Mouse (Mus musculus) heart, postnatal 0 days (tissue): ENCODE results near the gene Slc9a3r2. TPM values are rescaled to one million over a fixed set of nuclear protein-coding genes. Genes with fewer than 3 reads are reported as not detected.

Experiments
- ATAC-seq: fragments of 200-750 bp; cut with Nextera tagmentation; 2 replicates; pipeline ENCODE4 v1.8.0; 2017; ENCODE audit warnings: low read depth, moderate number of reproducible peaks, moderate library complexity; ENCODE audit not compliant: insufficient read depth
- DNase-seq: peaks from one replicate; pipeline ENCODE4 v3.0.0-alpha.2; 2016; ENCODE audit warnings: low spot score
- H3K27ac ChIP-seq: fragments of 300-500 bp; sonication (generic); 2 replicates; pipeline ENCODE4 v1.5.1; 2014; ENCODE audit warnings: low read depth, mild to moderate bottlenecking
- H3K27me3 ChIP-seq: fragments of 300-500 bp; sonication (generic); 2 replicates; pipeline ENCODE4 v1.6.1; 2014; ENCODE audit warnings: low read length, mixed read lengths; ENCODE audit not compliant: control insufficient read depth, insufficient read depth
- H3K36me3 ChIP-seq: fragments of 300-500 bp; sonication (generic); replicated peaks from 2 replicates; pipeline ENCODE4 v1.6.1; 2014; ENCODE audit warnings: low read length, mixed read lengths; ENCODE audit not compliant: control insufficient read depth, insufficient read depth
- H3K4me1 ChIP-seq: fragments of 300-500 bp; sonication (generic); 2 replicates; pipeline ENCODE4 v1.6.1; 2014; ENCODE audit warnings: antibody characterized with exemption; ENCODE audit not compliant: control insufficient read depth, insufficient read depth
- H3K4me2 ChIP-seq: fragments of 300-500 bp; sonication (generic); 2 replicates; pipeline ENCODE4 v1.6.1; 2014; ENCODE audit warnings: low read depth, mild to moderate bottlenecking, low read length, moderate library complexity
- H3K4me3 ChIP-seq: fragments of 300-500 bp; sonication (generic); 2 replicates; pipeline ENCODE4 v1.5.1; 2014; ENCODE audit warnings: low read depth, low read length
- H3K9ac ChIP-seq: fragments of 300-500 bp; sonication (generic); replicated peaks from 2 replicates; pipeline ENCODE4 v1.6.1; 2014; ENCODE audit warnings: low read depth, low read length, mixed read lengths
- H3K9me3 ChIP-seq: fragments of 300-500 bp; sonication (generic); replicated peaks from 2 replicates; pipeline ENCODE4 v1.6.1; 2016; ENCODE audit warnings: low read length; ENCODE audit not compliant: control insufficient read depth
- CTCF ChIP-seq: IDR thresholded peaks from 2 replicates; pipeline ENCODE4 v1.5.1; 2016; ENCODE audit warnings: antibody characterized with exemption, control low read depth, low read depth
- EP300 ChIP-seq: IDR thresholded peaks from 2 replicates; pipeline ENCODE4 v1.6.1; 2016; ENCODE audit warnings: antibody characterized with exemption, low read depth
- WGBS: fragments of 180-500 bp; shearing (Covaris S2); extraction: QIAGEN DNeasy Blood & Tissue Kit; methylation state at CpG from one replicate; pipeline ENCODE4 v1.1.7; 2014; 5-methylcytosine and 5-hydroxymethylcytosine counted together
- polyA plus RNA-seq: library from polyadenylated mRNA; unstranded; fragments of >200 nt; fragmentation: Nextera tagmentation; extraction: Ambion mirVana; gene quantifications from 2 replicates; pipeline ENCODE4 v1.2.1, GENCODE M21; 2015
- total RNA-seq: library from RNA; depleted of rRNA; stranded (reverse); fragments of >200 nt; gene quantifications from 2 replicates; pipeline ENCODE4 v1.2.3, GENCODE M21; 2014; ENCODE audit warnings: low replicate concordance

Slc9a3r2 gene
- total and polyA plus RNA-seq, 2 experiments from 2014 or later, result 68.1 to 87.9 TPM

DNA sequence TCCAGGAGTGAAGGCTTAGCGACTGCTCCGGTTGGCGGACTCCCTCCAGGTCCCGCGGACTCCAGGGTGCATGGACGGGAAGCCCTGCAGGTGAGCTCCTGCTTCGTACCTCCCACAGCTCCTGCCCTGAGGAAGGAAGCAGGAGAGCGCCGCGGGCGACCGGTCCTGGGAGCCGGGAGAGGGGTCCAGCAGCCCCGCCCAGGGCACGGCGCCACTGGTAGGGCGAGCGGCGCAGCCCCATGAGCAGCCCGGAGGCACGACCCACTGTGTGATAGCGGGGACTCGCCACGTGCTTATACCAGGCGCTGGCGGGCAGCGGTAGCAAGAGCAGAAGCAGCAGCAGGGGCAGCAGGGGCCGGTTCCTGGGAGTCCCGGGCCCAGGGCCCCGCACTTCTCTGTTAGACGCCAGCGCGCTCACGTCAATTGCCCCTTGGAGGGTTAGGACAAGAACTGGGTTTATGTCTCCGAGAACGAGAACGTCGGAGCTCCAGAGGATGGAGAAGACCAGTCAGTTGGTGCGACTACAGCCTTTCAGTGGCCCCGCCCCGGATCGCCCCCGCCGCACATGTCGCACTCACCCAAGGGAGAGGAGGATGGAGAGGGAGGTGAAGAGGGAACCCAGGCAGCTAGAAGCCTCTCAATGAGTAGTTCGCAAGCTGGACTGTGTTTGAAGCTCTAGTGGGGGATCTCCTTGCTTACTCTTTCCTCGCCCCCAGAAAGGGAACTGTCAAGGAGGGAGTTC, 8.1 kb upstream of the Slc9a3r2 start, which contains the start of gene Npw:
Npw (minus strand) TSS at position 441 of the 742 bp plus-strand sequence.
- no peak within 1 kb of the TSS for H3K27ac ChIP-seq
- no peaks in the 10 kb centered on the region for H3K9me3 ChIP-seq
- H3K4me1 ChIP-seq, result peaks cover 7% of the 10 kb centered on the region; the same call in 1 of the 2 replicates
- TF ChIP-seq CTCF (no peak), EP300 (no peak)
- WGBS, result 2% methylated on average over 47 of the region's 47 CpGs
- peak; percentile 42 for ATAC-seq
- H3K4me2 ChIP-seq, result peak within 1 kb of the TSS; percentile 59
- H3K4me3 ChIP-seq, result peak within 1 kb of the TSS; percentile 36
- H3K27me3 ChIP-seq, result peaks cover 43% of the 10 kb centered on the region
- DNase-seq, result no peak
- H3K36me3 ChIP-seq, result no peaks in the 10 kb centered on the region
- H3K9ac ChIP-seq, result peak within 1 kb of the TSS; percentile 35; the same call in 1 of the 2 replicates

DNA sequence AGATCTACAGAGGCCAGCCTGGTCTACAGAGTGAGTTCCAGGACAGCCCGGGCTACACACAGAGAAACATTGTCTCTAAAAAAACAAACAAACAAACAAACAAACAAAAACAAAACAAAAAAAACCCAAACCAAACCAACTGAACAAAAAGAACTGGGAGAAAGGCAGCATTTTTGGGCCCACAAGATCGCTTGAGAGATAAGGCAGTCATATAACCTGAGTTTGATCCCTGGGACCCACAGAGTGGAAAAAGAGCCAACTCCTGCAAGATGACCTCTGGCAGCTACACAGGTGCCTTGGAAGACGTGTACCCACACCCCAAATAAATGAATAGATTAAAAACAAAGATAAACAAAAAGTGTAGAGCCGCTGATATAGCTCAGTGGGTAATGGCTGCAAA, 4.8 kb upstream of the Slc9a3r2 start:
- H3K36me3 ChIP-seq, result no peaks in the 10 kb centered on the region
- no peak overlapping the region for H3K4me2 ChIP-seq
- DNase-seq, result no peak
- peaks cover 33% of the 10 kb centered on the region for H3K27me3 ChIP-seq
- ATAC-seq, result no peak
- 72% methylated on average over 4 of the region's 4 CpGs for WGBS
- peaks cover 11% of the 10 kb centered on the region; the same call in 1 of the 2 replicates for H3K4me1 ChIP-seq
- no peak overlapping the region for H3K4me3 ChIP-seq
- no peaks in the 10 kb centered on the region for H3K9me3 ChIP-seq
- H3K27ac ChIP-seq, result no peak overlapping the region
- TF ChIP-seq CTCF, result no peak
- TF ChIP-seq EP300, result no peak
- H3K9ac ChIP-seq, result no peak overlapping the region

GRCm38 (mm10) chr17:24653967-24654710, 4.0 kb upstream of the Slc9a3r2 start:
- H3K27ac ChIP-seq, result no peak overlapping the region
- H3K4me1 ChIP-seq, result peaks cover 11% of the 10 kb centered on the region; the same call in 1 of the 2 replicates
- H3K4me3 ChIP-seq, result peak overlapping the region; percentile 16; the same call in 1 of the 2 replicates
- WGBS, result 4% methylated on average over 19 of the region's 19 CpGs
- H3K27me3 ChIP-seq, result peaks cover 32% of the 10 kb centered on the region
- TF ChIP-seq CTCF (peak; percentile 97), EP300 (no peak)
- peak overlapping the region; percentile 52 for H3K4me2 ChIP-seq
- no peaks in the 10 kb centered on the region for H3K9me3 ChIP-seq
- ATAC-seq (peak; percentile 45; the same call in 1 of the 2 replicates), DNase-seq (peak; percentile 80)
- no peak overlapping the region for H3K9ac ChIP-seq
- H3K36me3 ChIP-seq, result no peaks in the 10 kb centered on the region

DNA sequence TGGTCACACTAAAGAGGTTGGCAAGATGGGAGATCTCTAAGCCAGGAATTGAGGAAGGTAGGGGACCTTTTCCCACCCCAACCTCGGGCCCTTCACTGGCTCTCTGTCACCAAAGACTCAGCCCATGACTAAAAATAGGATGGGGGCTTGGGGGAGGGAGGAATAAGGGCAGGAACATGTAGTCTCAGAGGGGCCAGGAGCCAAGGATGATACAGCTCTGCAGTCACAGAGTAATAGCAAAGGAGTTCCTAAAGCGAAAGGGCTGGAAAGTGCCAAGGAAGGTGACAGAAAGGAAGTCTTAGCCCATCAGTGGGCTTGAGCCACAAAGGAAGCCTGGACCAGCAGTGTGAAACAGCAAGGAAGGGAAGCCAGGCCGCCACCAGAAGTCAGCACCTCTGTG, 1.7 kb upstream of the Slc9a3r2 start:
- WGBS, result 40% methylated on average over 3 of the region's 3 CpGs
- H3K4me2 ChIP-seq, result no peak overlapping the region
- no peaks in the 10 kb centered on the region for H3K36me3 ChIP-seq
- no peak overlapping the region for H3K4me3 ChIP-seq
- DNase-seq (no peak), ATAC-seq (no peak)
- TF ChIP-seq CTCF, result no peak
- TF ChIP-seq EP300, result no peak
- H3K27me3 ChIP-seq, result peaks cover 15% of the 10 kb centered on the region
- H3K9ac ChIP-seq, result no peak overlapping the region
- peaks cover 4% of the 10 kb centered on the region; the same call in 1 of the 2 replicates for H3K4me1 ChIP-seq
- no peak overlapping the region for H3K27ac ChIP-seq
- H3K9me3 ChIP-seq, result no peaks in the 10 kb centered on the region

- no peak for ATAC-seq
- no peaks in the 10 kb centered on the region for H3K9me3 ChIP-seq
- peak overlapping the region; percentile 97 for H3K4me2 ChIP-seq
- 78% methylated on average over 4 of the region's 4 CpGs for WGBS
- no peaks in the 10 kb centered on the region for H3K36me3 ChIP-seq
- H3K9ac ChIP-seq, result no peak overlapping the region
- H3K27me3 ChIP-seq, result peaks cover 7% of the 10 kb centered on the region; the same call in 1 of the 2 replicates
- H3K27ac ChIP-seq, result no peak overlapping the region
- H3K4me1 ChIP-seq, result peaks cover 4% of the 10 kb centered on the region; the same call in 1 of the 2 replicates
- no peak for DNase-seq
- TF ChIP-seq EP300, result no peak
- TF ChIP-seq CTCF, result no peak
- H3K4me3 ChIP-seq, result peak overlapping the region; percentile 81; the same call in 1 of the 2 replicates
These were observed 639 bp upstream of the Slc9a3r2 start for GRCm38 (mm10) chr17:24650766-24651165.
